Mouse (Mus musculus) effector memory CD4-positive, alpha-beta T cell, adult 7 months (primary cell): ENCODE measurements around the gene Klhl20. TPM values are rescaled to one million over a fixed set of nuclear protein-coding genes. Genes with fewer than 3 reads are reported as not detected.

Source experiments
- polyA plus RNA-seq: library from polyadenylated mRNA; unstranded; fragments of 100-300 nt; shearing (Covaris generic); gene quantifications from one replicate; pipeline ENCODE4 v1.2.1, GENCODE M21; 2017

Gene Klhl20
- 16.1 TPM for polyA plus RNA-seq

DNA sequence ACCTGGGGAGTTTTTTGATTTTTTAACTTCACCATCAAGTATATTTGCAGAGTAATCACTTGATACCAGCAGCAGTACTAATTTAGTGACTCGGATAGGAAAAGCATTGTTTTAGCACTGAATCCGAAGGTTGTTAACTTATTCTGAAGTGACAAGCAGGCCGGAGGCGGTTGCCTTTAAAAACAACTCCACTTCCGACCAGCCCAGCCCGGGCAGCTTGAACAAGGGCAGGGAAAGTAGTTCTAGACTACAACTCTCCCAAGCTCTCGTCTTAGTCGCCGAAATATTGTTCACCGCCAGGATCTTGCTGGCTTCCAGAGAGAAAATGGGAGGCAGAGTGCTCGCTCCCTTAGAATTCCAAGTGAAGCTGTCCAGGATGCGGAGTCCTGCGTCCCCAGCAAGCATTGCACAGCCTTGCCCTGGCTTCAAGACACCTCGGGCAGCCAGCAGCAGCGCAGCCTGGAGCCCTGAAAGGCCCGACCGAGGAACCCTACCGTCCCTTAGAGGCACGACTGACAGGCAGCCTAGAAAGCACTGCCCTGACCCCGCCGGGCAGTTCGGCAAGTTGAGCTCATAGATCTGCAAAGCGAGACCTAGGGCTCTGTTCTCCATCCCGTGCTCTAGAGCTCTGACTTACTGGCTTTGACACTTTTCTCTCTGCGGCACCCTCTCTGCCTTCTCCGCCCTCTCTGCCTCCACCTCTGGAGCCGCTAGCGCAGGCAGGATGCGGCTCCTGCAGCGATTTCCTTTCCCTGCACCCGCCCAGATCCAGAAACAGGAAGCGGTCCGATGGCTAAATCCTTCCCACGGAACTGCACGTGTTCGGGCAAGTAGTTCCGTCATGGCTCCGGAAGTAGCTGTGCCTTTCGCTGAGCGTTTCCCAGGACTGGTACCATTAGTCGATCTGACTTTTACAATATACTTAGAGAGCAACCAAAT lies at the start of gene Klhl20:
TSS of gene Klhl20 (minus strand) at position 786 of the 939 bp plus-strand sequence.

DNA sequence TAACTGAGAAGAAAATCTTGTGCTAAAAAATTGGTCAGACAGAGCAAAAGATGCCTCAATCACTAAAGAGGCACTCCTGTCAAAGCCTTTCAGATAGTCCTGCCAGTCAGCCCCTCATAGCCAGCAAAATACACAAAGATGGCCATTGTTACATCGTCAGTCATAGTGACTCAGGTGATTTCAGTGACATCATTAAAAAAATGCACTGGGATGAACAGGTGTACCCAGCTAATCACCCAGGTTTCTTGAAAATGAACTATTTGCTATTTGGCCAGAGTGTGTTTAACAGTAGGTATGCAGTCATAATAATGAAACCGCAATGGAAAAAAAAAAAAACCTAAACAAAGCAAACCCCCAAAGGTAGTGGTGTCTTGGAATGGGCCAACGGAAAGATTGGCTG lies 27.9 kb upstream of the Klhl20 start, which contains the start of gene Tex50:
TSS of gene Tex50 (minus strand) at position 101 of the 400 bp plus-strand sequence.

DNA sequence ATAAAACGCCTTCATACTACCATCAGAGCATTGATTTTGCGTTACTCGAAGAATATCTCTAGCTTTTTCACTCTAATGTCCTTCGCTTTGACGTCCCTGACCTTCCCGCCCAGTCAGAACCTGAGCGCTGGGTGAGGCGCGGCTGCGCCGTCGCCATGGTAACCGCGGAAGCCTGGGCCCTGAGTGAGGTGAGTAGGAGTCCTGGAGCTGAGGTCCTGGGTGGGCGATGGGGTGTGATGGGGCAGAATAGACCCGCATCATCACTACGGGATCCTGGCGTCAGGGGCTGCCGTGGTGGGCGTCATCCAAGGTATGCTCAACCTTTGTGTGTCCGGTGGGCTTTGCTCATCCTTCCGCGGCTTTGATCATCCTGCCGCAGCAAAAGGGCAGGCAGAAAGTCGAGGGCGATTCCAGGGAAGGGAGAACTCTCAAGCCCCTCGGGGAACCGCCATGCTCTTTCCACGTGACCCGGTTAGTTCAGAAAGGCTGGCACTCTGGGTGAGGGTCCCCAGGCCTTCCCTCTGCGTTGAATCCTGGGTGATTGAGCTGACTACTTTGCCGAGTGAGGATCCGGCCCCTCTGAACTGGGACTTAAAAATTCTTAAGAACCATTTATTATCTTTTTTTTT lies 11.3 kb upstream of the Klhl20 start, which contains the start of gene Ankrd45:
TSS of gene Ankrd45 (plus strand) at position 161 of the 629 bp plus-strand sequence.

DNA sequence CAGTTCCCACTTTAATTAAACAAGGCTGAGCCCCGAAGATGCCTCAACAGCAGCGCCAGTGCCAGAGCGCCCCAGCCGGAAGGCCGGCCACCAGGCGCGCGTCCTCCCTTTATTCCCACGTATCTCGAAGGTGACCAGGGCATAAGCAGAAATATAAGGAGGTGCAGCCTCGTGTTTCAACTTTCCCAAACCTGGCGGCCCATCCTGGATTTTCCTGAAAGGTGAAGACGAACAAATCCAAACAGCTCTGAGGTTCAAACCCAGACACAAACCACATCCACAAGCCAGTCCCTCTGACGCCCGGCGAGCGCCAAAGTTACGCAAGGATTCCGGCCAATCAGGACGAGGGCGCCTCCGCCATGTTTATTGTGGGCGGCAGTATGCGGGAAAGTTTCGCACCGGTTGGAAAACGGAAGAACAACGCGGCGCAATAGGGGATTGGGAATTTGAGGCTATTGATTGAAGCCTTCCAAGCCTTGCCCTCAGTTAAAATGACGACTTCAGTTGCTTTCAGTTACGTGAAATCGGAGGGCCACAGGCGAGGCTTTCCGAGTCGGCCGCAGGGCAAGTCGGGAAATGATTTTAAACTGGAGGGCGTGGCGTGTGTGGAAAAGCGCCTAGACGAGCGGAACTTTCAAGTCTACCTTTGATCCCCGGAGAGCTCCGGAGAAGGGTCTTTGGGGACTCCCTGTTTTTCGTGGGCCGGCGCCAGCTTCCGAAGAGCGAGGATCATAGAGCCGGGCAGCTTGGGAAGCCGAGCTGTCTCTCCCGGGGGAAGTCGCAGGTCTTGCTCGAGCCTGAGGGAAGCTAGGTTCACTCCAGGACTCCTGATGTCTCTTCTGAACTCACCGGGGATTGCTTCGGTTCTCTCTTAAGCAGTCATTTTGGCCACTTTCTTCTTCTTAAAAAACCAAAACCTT lies 60.7 kb downstream of the Klhl20 start, which contains the start of the genes Dars2 and Cenpl:
TSS of gene Dars2 (minus strand) at position 307 of the 920 bp plus-strand sequence.
TSS of gene Cenpl (plus strand) at position 362 of the 920 bp plus-strand sequence.

Other genes starting within 250 kb of the Klhl20 start
- 21.4 TPM for gene Rc3h1, start 225.1 kb downstream of the Klhl20 start, polyA plus RNA-seq
- 1.0 TPM for gene Serpinc1, start 152.9 kb downstream of the Klhl20 start, polyA plus RNA-seq
- 8.8 TPM for gene Zbtb37, start 96.7 kb downstream of the Klhl20 start, polyA plus RNA-seq
- gene Dars2, start 60.9 kb downstream of the Klhl20 start, polyA plus RNA-seq, result 13.5 TPM
- 81.4 TPM for gene Cenpl, start 60.8 kb downstream of the Klhl20 start, polyA plus RNA-seq
- not detected for gene Ankrd45, start 11.2 kb upstream of the Klhl20 start, polyA plus RNA-seq
- not detected for gene Tex50, start 27.8 kb upstream of the Klhl20 start, polyA plus RNA-seq
- gene Prdx6, start 119.7 kb upstream of the Klhl20 start, polyA plus RNA-seq, result 1,138 TPM